Mouse (Mus musculus): ENCODE results near the gene Creld2. TPM values are rescaled to one million over a fixed set of nuclear protein-coding genes. Genes with fewer than 3 reads are reported as not detected.
"Not testable (repeated sequence)": the region's sequence is repeated elsewhere in the genome, so short reads cannot be mapped to it uniquely, and the experiment has no call there.

The Creld2 gene
- polyA plus RNA-seq, 1 experiment from 2014 or later: 71.9 TPM

GRCm38 (mm10) chr15:88813873-88814272 lies 5.6 kb upstream of the Creld2 start:
- H3K9me3 ChIP-seq; H3K9ac ChIP-seq; H3K4me1 ChIP-seq; H3K27ac ChIP-seq; H3K4me2 ChIP-seq (replicated peaks); H3K27me3 ChIP-seq; ATAC-seq (ENCODE audit: insufficient number of reproducible peaks, insufficient read depth, low FRiP score, low TSS enrichment); H3K4me3 ChIP-seq: not testable (repeated sequence)
- peaks cover 47% of the 10 kb centered on the region for H3K36me3 ChIP-seq
- WGBS: 90% methylated on average over 2 of the region's 2 CpGs

- Histone ChIP-seq H3K9ac (no peak overlapping the region), H3K4me2 (replicated peaks) (no peak overlapping the region), H3K4me3 (no peak overlapping the region), H3K36me3 (peaks cover 45% of the 10 kb centered on the region), H3K27me3 (no peaks in the 10 kb centered on the region), H3K27ac (no peak overlapping the region), H3K4me1 (peaks cover 5% of the 10 kb centered on the region; the same call in 1 of the 2 replicates), H3K9me3 (no peaks in the 10 kb centered on the region)
- no peak for ATAC-seq (ENCODE audit: insufficient number of reproducible peaks, insufficient read depth, low FRiP score, low TSS enrichment)
- WGBS: 95% methylated on average over 11 of the region's 11 CpGs
These were observed 4.9 kb upstream of the Creld2 start for GRCm38 (mm10) chr15:88814411-88815047.

DNA sequence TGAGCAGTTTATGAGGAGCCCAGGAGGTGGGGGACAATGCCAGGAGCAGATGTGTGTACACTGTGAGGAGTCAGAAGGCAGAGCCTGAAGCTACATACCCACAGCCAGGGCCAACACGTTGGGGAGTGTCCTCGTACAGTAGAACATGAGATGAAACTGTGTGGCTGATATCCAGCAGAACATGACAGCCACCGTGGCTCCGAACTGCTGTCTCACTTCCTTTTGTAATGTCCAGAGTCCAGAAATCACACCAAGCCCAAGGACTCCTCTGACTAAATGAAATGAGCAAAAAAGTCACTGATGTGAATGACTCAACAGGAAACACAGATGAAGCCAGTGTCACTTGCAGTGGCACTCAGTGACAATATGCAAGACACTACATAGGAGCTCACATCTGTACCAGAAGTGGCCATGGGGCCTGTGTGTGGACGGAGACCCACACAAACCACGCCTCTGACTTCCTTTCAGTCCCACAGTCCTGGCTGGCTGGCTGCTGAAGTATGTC lies 4.2 kb upstream of the Creld2 start:
- ATAC-seq (ENCODE audit: insufficient number of reproducible peaks, insufficient read depth, low FRiP score, low TSS enrichment): no peak
- WGBS: 91% methylated on average over 6 of the region's 6 CpGs
- H3K4me1 ChIP-seq: peaks cover 9% of the 10 kb centered on the region
- no peak overlapping the region for H3K4me3 ChIP-seq
- no peak overlapping the region for H3K9ac ChIP-seq
- H3K27ac ChIP-seq: no peak overlapping the region
- H3K9me3 ChIP-seq: no peaks in the 10 kb centered on the region
- H3K36me3 ChIP-seq: peaks cover 39% of the 10 kb centered on the region
- H3K4me2 ChIP-seq (replicated peaks): no peak overlapping the region
- no peaks in the 10 kb centered on the region for H3K27me3 ChIP-seq

- Histone ChIP-seq H3K27me3 (no peaks in the 10 kb centered on the region), H3K9me3 (no peaks in the 10 kb centered on the region), H3K27ac (no peak overlapping the region), H3K9ac (peak overlapping the region; percentile 85), H3K4me1 (peaks cover 18% of the 10 kb centered on the region), H3K36me3 (peaks cover 47% of the 10 kb centered on the region), H3K4me3 (peak overlapping the region; percentile 93), H3K4me2 (replicated peaks) (peak overlapping the region; percentile 91)
- no peak for ATAC-seq (ENCODE audit: insufficient number of reproducible peaks, insufficient read depth, low FRiP score, low TSS enrichment)
- WGBS: 2% methylated on average over 23 of the region's 23 CpGs
These were observed 459 bp downstream of the Creld2 start for GRCm38 (mm10) chr15:88819906-88820303.

DNA sequence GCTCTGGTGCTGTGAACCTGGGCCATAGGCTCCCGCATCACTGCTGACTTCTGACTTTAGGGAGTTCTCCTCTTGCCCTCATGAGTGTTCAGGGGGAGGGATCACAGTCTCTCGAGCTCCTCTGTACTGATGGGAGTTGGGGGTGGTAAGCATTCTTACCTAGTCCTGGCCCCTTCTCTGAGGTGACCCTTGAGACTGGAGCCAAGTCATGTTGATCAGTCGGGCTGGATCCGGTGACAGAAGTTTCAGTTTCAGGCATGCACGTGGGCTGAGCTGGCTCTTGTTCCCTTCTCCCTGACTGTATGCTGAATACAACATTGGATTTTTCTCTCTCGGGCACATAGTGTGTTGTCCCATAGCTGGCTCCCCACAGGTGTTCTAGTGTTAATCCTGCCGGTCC lies 2.0 kb downstream of the Creld2 start:
- peaks cover 18% of the 10 kb centered on the region for H3K4me1 ChIP-seq
- no peaks in the 10 kb centered on the region for H3K9me3 ChIP-seq
- H3K4me3 ChIP-seq: no peak overlapping the region
- H3K27ac ChIP-seq: no peak overlapping the region
- no peaks in the 10 kb centered on the region for H3K27me3 ChIP-seq
- peak overlapping the region; percentile 10; the same call in 1 of the 2 replicates for H3K9ac ChIP-seq
- ATAC-seq (ENCODE audit: insufficient number of reproducible peaks, insufficient read depth, low FRiP score, low TSS enrichment): no peak
- WGBS: 89% methylated on average over 7 of the region's 7 CpGs
- peak overlapping the region; percentile 91; the same call in 1 of the 2 replicates for H3K4me2 ChIP-seq (replicated peaks)
- H3K36me3 ChIP-seq: peaks cover 51% of the 10 kb centered on the region

DNA sequence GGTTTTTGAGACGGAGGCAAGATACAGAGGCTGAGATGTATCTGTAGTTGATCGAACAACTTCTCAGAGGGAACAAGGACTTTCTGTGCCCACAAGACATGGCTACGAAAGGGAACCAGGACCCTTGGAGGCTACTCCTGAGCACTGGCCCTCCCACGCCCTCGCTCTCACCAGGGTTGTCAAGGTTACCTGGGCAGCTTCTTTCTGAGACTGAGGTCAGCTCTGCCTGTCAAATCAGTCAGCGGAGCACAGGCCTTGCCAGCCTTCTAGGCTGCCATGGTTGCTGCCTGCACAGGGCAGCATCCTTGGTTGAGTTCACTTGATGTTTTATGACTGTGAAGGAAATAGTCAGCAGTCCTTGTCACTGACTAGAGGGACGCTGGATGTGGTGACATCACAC lies 3.1 kb downstream of the Creld2 start:
- Histone ChIP-seq H3K4me1 (peaks cover 18% of the 10 kb centered on the region), H3K4me3 (no peak overlapping the region), H3K27ac (no peak overlapping the region), H3K27me3 (no peaks in the 10 kb centered on the region), H3K9ac (no peak overlapping the region), H3K36me3 (peaks cover 53% of the 10 kb centered on the region), H3K9me3 (no peaks in the 10 kb centered on the region), H3K4me2 (replicated peaks) (no peak overlapping the region)
- no peak for ATAC-seq (ENCODE audit: insufficient number of reproducible peaks, insufficient read depth, low FRiP score, low TSS enrichment)
- 93% methylated on average over 7 of the region's 7 CpGs for WGBS

GRCm38 (mm10) chr15:88823376-88823775 lies 3.9 kb downstream of the Creld2 start:
- Histone ChIP-seq H3K36me3 (peaks cover 53% of the 10 kb centered on the region), H3K4me2 (replicated peaks) (no peak overlapping the region), H3K4me3 (no peak overlapping the region), H3K9ac (no peak overlapping the region), H3K27ac (no peak overlapping the region), H3K9me3 (no peaks in the 10 kb centered on the region), H3K4me1 (peaks cover 16% of the 10 kb centered on the region), H3K27me3 (no peaks in the 10 kb centered on the region)
- WGBS: 88% methylated on average over 5 of the region's 5 CpGs
- ATAC-seq (ENCODE audit: insufficient number of reproducible peaks, insufficient read depth, low FRiP score, low TSS enrichment): no peak

- Histone ChIP-seq H3K4me2 (replicated peaks) (no peak overlapping the region), H3K36me3 (peaks cover 42% of the 10 kb centered on the region), H3K4me3 (no peak overlapping the region), H3K9ac (no peak overlapping the region), H3K27me3 (no peaks in the 10 kb centered on the region), H3K4me1 (no peaks in the 10 kb centered on the region; the same call in 1 of the 2 replicates), H3K9me3 (no peaks in the 10 kb centered on the region), H3K27ac (no peak overlapping the region)
- no peak for ATAC-seq (ENCODE audit: insufficient number of reproducible peaks, insufficient read depth, low FRiP score, low TSS enrichment)
- WGBS: 88% methylated on average over 6 of the region's 6 CpGs
These were observed 8.0 kb downstream of the Creld2 start for GRCm38 (mm10) chr15:88827466-88827865.

- WGBS: 28% methylated on average over 9 of the region's 9 CpGs
- ATAC-seq (ENCODE audit: insufficient number of reproducible peaks, insufficient read depth, low FRiP score, low TSS enrichment): no peak; the same call in 1 of the 2 replicates
- peaks cover 35% of the 10 kb centered on the region for H3K36me3 ChIP-seq
- H3K4me1 ChIP-seq: no peaks in the 10 kb centered on the region; the same call in 1 of the 2 replicates
- H3K4me2 ChIP-seq (replicated peaks): no peak overlapping the region
- no peak overlapping the region for H3K9ac ChIP-seq
- H3K9me3 ChIP-seq: no peaks in the 10 kb centered on the region
- H3K27ac ChIP-seq: no peak overlapping the region
- no peaks in the 10 kb centered on the region for H3K27me3 ChIP-seq
- no peak overlapping the region for H3K4me3 ChIP-seq
These were observed 8.7 kb downstream of the Creld2 start for GRCm38 (mm10) chr15:88827991-88828799.

GRCm38 (mm10) chr15:88828800-88829705 lies 9.6 kb downstream of the Creld2 start:
- Histone ChIP-seq H3K4me2 (replicated peaks) (no peak overlapping the region), H3K4me1 (no peaks in the 10 kb centered on the region; the same call in 1 of the 2 replicates), H3K9ac (no peak overlapping the region), H3K27ac (no peak overlapping the region), H3K9me3 (no peaks in the 10 kb centered on the region), H3K36me3 (peaks cover 26% of the 10 kb centered on the region), H3K4me3 (no peak overlapping the region), H3K27me3 (no peaks in the 10 kb centered on the region)
- 61% methylated on average over 17 of the region's 17 CpGs for WGBS
- ATAC-seq (ENCODE audit: insufficient number of reproducible peaks, insufficient read depth, low FRiP score, low TSS enrichment): peak; percentile 86

DNA sequence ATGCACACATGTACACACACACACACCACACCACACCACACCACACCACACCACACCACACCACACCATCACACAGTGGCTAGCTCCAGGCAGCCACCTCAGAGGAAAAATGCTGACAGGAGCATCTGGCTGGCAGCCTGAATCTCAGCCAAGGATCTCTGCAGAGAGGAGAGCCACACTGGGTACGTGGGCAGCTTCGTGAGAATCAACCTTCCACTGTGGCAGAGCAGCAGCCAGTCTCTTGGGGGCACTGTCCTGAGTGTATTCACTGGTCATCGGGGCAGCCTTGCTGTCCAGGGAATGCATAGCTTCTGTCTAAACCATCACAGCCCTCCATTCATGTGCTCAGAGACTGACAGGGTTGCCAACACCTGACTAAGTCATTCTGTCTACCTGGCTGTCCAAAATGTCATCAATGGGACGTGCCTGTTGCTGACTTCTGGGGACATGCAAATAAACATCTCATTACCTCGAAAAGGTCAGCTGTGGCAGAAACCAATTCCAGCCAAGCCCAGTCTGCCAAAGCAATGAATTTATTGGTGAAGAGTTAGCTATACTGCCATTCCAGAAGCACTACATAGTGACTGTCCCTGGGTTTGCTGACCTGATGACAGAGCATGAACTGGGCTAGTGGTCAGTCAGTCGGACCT lies 10.5 kb downstream of the Creld2 start:
- no peak overlapping the region for H3K4me3 ChIP-seq
- no peak for ATAC-seq (ENCODE audit: insufficient number of reproducible peaks, insufficient read depth, low FRiP score, low TSS enrichment)
- H3K36me3 ChIP-seq: peaks cover 17% of the 10 kb centered on the region
- no peaks in the 10 kb centered on the region for H3K9me3 ChIP-seq
- H3K4me1 ChIP-seq: no peaks in the 10 kb centered on the region; the same call in 1 of the 2 replicates
- no peak overlapping the region for H3K27ac ChIP-seq
- WGBS: 76% methylated on average over 6 of the region's 6 CpGs
- H3K9ac ChIP-seq: no peak overlapping the region
- no peak overlapping the region for H3K4me2 ChIP-seq (replicated peaks)
- no peaks in the 10 kb centered on the region for H3K27me3 ChIP-seq

Data from embryonic facial prominence, embryonic 12.5 days (tissue).